Mouse (Mus musculus) forebrain, embryonic 11.5 days (tissue): ENCODE measurements around the gene Eif4g2. TPM values are rescaled to one million over a fixed set of nuclear protein-coding genes. Genes with fewer than 3 reads are reported as not detected.
A peak's percentile ranks its signal among the peaks of the same experiment; 100 is the strongest.

ENCODE experiments used
- ATAC-seq: fragments of 200-750 bp; cut with Nextera tagmentation; replicated peaks from 2 replicates; pipeline ENCODE4 v1.8.0; 2017; ENCODE audit warnings: moderate TSS enrichment; ENCODE audit not compliant: low FRiP score
- DNase-seq: peaks from one replicate; pipeline ENCODE4 v3.0.0-alpha.2; 2017; ENCODE audit warnings: low spot score
- H3K27ac ChIP-seq: fragments of 300-500 bp; sonication (generic); 2 replicates; pipeline ENCODE4 v1.5.1; 2014; ENCODE audit warnings: low read depth, low read length
- H3K27me3 ChIP-seq: fragments of 300-500 bp; sonication (generic); 2 replicates; pipeline ENCODE4 v1.6.1; 2014; ENCODE audit warnings: mild to moderate bottlenecking, low read length, mixed read lengths; ENCODE audit not compliant: control insufficient read depth, insufficient read depth
- H3K36me3 ChIP-seq: fragments of 300-500 bp; sonication (generic); 2 replicates; pipeline ENCODE4 v1.6.1; 2014; ENCODE audit warnings: mild to moderate bottlenecking, low read length, moderate library complexity, mixed read lengths; ENCODE audit not compliant: control insufficient read depth, insufficient read depth
- H3K4me1 ChIP-seq: fragments of 300-500 bp; sonication (generic); replicated peaks from 2 replicates; pipeline ENCODE4 v1.6.1; 2014; ENCODE audit warnings: low read length, mixed read lengths; ENCODE audit not compliant: control insufficient read depth, insufficient read depth
- H3K4me2 ChIP-seq: fragments of 300-500 bp; sonication (generic); 2 replicates; pipeline ENCODE4 v1.6.1; 2014; ENCODE audit warnings: low read depth, mild to moderate bottlenecking, low read length, moderate library complexity, mixed read lengths; ENCODE audit not compliant: severe bottlenecking
- H3K4me3 ChIP-seq: fragments of 300-500 bp; sonication (generic); 2 replicates; pipeline ENCODE4 v1.5.1; 2014; ENCODE audit warnings: low read depth, low read length
- H3K9ac ChIP-seq: fragments of 300-500 bp; sonication (generic); 2 replicates; pipeline ENCODE4 v1.6.1; 2014; ENCODE audit warnings: low read length
- H3K9me3 ChIP-seq: fragments of 300-500 bp; sonication (generic); 2 replicates; pipeline ENCODE4 v1.6.1; 2016; ENCODE audit warnings: low read length, mixed read lengths; ENCODE audit not compliant: control insufficient read depth
- WGBS: fragments of 180-500 bp; shearing (Covaris S2); extraction: QIAGEN DNeasy Blood & Tissue Kit; methylation state at CpG from one replicate; pipeline ENCODE4 v1.1.7; 2014; 5-methylcytosine and 5-hydroxymethylcytosine counted together
- polyA plus RNA-seq: library from polyadenylated mRNA; unstranded; fragments of >200 nt; fragmentation: Nextera tagmentation; extraction: Ambion mirVana; gene quantifications from 2 replicates; pipeline ENCODE4 v1.2.1, GENCODE M21; 2014

Gene Eif4g2
- polyA plus RNA-seq, 1 experiment from 2014 or later: 1,856 TPM

DNA sequence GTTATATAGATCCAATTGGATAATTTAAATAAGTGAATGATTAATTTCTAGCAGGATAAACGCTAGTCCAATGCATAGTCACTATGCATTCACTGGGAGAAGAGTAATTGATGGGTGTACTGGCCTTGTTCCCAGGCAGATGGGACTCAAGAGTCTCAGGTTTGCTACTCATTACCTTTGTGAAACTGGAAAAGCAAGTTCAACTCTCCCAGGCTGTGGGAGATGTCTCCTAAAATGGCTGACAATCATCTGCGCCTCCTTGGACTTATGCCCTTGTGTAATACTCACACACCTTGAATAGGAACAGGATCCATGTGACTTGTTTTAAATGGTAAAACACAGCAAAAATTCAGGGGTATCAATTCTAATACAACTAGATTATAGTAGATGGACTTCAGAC lies 26.3 kb upstream of the Eif4g2 start:
- H3K27ac ChIP-seq: no peak overlapping the region
- DNase-seq (no peak), ATAC-seq (no peak)
- H3K9ac ChIP-seq: no peak overlapping the region
- H3K27me3 ChIP-seq: no peaks in the 10 kb centered on the region
- 93% methylated on average over 2 of the region's 2 CpGs for WGBS
- no peak overlapping the region for H3K4me3 ChIP-seq
- H3K36me3 ChIP-seq: no peaks in the 10 kb centered on the region; the same call in 1 of the 2 replicates
- no peak overlapping the region for H3K4me2 ChIP-seq
- no peaks in the 10 kb centered on the region for H3K4me1 ChIP-seq
- no peaks in the 10 kb centered on the region for H3K9me3 ChIP-seq

DNA sequence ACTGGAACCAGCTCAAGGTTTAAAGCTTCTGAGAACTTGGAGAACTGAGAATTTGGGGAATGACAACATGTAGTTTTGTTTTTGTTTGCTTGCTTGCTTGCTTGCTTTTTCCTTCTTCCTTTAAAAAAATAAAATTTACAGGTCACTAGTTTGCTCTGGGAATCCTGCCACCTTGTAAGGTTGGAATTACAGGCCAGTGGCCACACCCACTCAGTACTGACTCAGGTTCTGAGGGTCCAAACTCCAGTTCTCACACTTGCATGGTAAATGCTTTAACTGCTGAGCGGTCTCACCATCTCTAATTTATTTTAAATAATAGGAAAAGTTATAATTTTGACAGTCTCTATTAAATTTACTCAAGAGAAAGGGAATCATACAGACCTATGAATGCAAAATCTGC lies 15.4 kb upstream of the Eif4g2 start:
- Histone ChIP-seq H3K27ac (no peak overlapping the region), H3K4me1 (no peaks in the 10 kb centered on the region), H3K9me3 (no peaks in the 10 kb centered on the region), H3K4me2 (no peak overlapping the region), H3K36me3 (no peaks in the 10 kb centered on the region), H3K9ac (no peak overlapping the region), H3K27me3 (no peaks in the 10 kb centered on the region), H3K4me3 (no peak overlapping the region)
- ATAC-seq: no peak
- WGBS: 90% methylated on average over 1 of the region's 1 CpGs
- DNase-seq: no peak

- H3K4me3 ChIP-seq: no peak overlapping the region
- H3K9ac ChIP-seq: no peak overlapping the region
- H3K4me1 ChIP-seq: no peaks in the 10 kb centered on the region
- H3K9me3 ChIP-seq: no peaks in the 10 kb centered on the region
- WGBS: 85% methylated on average over 2 of the region's 2 CpGs
- ATAC-seq (no peak), DNase-seq (no peak)
- H3K27ac ChIP-seq: no peak overlapping the region
- no peaks in the 10 kb centered on the region for H3K27me3 ChIP-seq
- H3K4me2 ChIP-seq: no peak overlapping the region
- H3K36me3 ChIP-seq: no peaks in the 10 kb centered on the region
These were observed 12.3 kb upstream of the Eif4g2 start for GRCm38 (mm10) chr7:111095169-111095568.

GRCm38 (mm10) chr7:111085153-111085552 lies 2.3 kb upstream of the Eif4g2 start:
- no peak for ATAC-seq

DNA sequence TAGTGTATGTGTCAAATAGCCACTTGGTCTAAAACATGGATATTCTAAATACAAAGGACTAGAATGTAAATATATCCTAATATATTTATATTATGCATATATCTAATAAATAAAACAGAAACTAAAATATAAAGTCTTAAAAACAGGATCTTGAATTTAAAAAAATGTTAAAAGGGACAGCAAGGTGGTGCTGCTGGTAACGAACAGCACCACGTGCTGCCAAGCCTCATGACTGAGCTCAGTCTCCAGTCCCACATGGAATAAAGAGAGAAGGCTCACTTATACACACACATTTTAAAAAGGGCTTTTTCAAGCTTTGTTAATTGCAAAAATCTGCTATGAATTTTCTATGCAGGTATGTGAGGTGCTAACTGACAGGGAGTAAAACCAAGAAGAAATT lies 1.6 kb upstream of the Eif4g2 start:
- DNase-seq (no peak), ATAC-seq (no peak)
- WGBS: 84% methylated on average over 2 of the region's 2 CpGs
- Histone ChIP-seq H3K9me3 (no peaks in the 10 kb centered on the region), H3K27ac (no peak overlapping the region), H3K36me3 (peaks cover 12% of the 10 kb centered on the region; the same call in 1 of the 2 replicates), H3K4me2 (no peak overlapping the region), H3K9ac (no peak overlapping the region), H3K4me3 (no peak overlapping the region), H3K27me3 (no peaks in the 10 kb centered on the region), H3K4me1 (peaks cover 6% of the 10 kb centered on the region)

More at GRCm38 (mm10) chr7:111085153-111085552, 2.3 kb upstream of the Eif4g2 start:
- Histone ChIP-seq H3K4me1 (peaks cover 6% of the 10 kb centered on the region; the same call in 1 of the 2 replicates), H3K4me2 (no peak overlapping the region), H3K27me3 (no peaks in the 10 kb centered on the region), H3K9ac (no peak overlapping the region), H3K4me3 (no peak overlapping the region), H3K36me3 (peaks cover 6% of the 10 kb centered on the region; the same call in 1 of the 2 replicates), H3K27ac (no peak overlapping the region), H3K9me3 (no peaks in the 10 kb centered on the region)
- DNase-seq: no peak

GRCm38 (mm10) chr7:111083733-111084120 lies 897 bp upstream of the Eif4g2 start:
- Histone ChIP-seq H3K27me3 (no peaks in the 10 kb centered on the region), H3K27ac (peak overlapping the region; percentile 99), H3K36me3 (peaks cover 16% of the 10 kb centered on the region), H3K4me2 (peak overlapping the region; percentile 65), H3K4me3 (peak overlapping the region; percentile 99), H3K9me3 (no peaks in the 10 kb centered on the region), H3K4me1 (peaks cover 6% of the 10 kb centered on the region), H3K9ac (peak overlapping the region; percentile 100)
- 15% methylated on average over 4 of the region's 4 CpGs for WGBS
- ATAC-seq (no peak), DNase-seq (no peak)

DNA sequence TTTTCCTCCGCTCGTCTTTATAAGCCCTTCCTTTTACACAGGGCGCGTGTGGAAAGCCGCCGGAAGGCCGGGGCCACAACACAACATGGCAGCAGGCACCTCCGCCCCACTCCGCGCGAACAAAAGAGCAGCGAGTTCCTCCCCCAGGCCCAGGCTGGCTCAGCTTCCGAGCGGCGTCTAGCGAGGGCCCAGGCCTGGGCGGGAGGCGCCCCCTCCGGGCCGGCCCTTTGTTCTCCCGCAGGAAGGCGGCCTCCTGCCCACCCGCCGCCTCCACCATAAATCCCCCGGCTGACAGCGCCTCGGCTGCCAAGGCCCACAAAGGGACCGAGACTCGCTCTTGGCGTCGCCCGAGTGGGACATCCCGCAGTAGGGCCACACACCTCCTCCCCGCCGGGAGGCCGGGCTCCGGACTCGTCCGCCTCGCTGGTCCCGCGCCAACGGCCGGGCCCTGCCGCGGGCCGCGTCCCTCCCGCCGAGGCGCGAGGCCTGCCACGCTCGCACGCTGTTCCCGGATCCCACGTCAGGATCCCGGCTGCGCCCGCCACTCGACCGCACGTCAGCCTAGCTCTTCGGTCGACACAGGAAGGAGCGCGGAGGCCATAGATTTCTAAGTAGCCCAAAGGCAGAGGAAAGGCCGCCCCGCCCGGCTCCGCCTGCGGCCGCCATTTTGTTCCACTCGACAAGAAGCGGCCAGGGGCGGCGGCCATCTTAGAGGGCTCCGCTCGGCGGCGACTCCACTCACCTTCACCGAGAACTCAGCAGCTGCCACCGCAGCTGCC lies 598 bp downstream of the Eif4g2 start:
- H3K27ac ChIP-seq: peak overlapping the region; percentile 99
- peak overlapping the region; percentile 69 for H3K4me2 ChIP-seq
- peaks cover 6% of the 10 kb centered on the region for H3K4me1 ChIP-seq
- no peaks in the 10 kb centered on the region for H3K9me3 ChIP-seq
- H3K27me3 ChIP-seq: no peaks in the 10 kb centered on the region
- peaks cover 23% of the 10 kb centered on the region for H3K36me3 ChIP-seq
- peak; percentile 75 for ATAC-seq
- peak; percentile 93 for DNase-seq
- H3K4me3 ChIP-seq: peak overlapping the region; percentile 99
- peak overlapping the region; percentile 100 for H3K9ac ChIP-seq
- under 1% methylated on average over 71 of the region's 83 CpGs for WGBS

GRCm38 (mm10) chr7:111080876-111081275 lies 2.0 kb downstream of the Eif4g2 start:
- Histone ChIP-seq H3K4me2 (peak overlapping the region; percentile 69), H3K9ac (peak overlapping the region; percentile 100), H3K27ac (no peak overlapping the region), H3K4me3 (peak overlapping the region; percentile 99), H3K36me3 (peaks cover 34% of the 10 kb centered on the region), H3K9me3 (no peaks in the 10 kb centered on the region), H3K27me3 (no peaks in the 10 kb centered on the region), H3K4me1 (peaks cover 6% of the 10 kb centered on the region)
- 91% methylated on average over 3 of the region's 3 CpGs for WGBS
- DNase-seq: no peak
- no peak for ATAC-seq

- 92% methylated on average over 8 of the region's 8 CpGs for WGBS
- H3K36me3 ChIP-seq: peaks cover 34% of the 10 kb centered on the region
- DNase-seq (no peak), ATAC-seq (no peak)
- no peak overlapping the region for H3K27ac ChIP-seq
- no peak overlapping the region for H3K9ac ChIP-seq
- H3K9me3 ChIP-seq: no peaks in the 10 kb centered on the region
- H3K4me1 ChIP-seq: peaks cover 6% of the 10 kb centered on the region
- H3K27me3 ChIP-seq: no peaks in the 10 kb centered on the region
- peak overlapping the region; percentile 99; the same call in 1 of the 2 replicates for H3K4me3 ChIP-seq
- H3K4me2 ChIP-seq: no peak overlapping the region; the same call in 1 of the 2 replicates
These were observed 2.8 kb downstream of the Eif4g2 start for GRCm38 (mm10) chr7:111080026-111080425.
